Mouse (Mus musculus): ENCODE data around the gene Gm42420. TPM values are rescaled to one million over a fixed set of nuclear protein-coding genes. Genes with fewer than 3 reads are reported as not detected.

Gene Gm42420
- polyA plus RNA-seq, 1 experiment from 2014 or later = 2.2 TPM

- ATAC-seq (no peak), DNase-seq (ENCODE audit: low read depth, low spot score) (no peak)
- in situ Hi-C loops (cut with MboI; ENCODE audit: low pct_unique_long_range_greater_than_20kb) = no loop called here
- ChIA-PET POLR2A (interaction anchor here (0.6 kb wide), 1 partner anchor 61 kb away, joined by 3 read pairs; no protein-coding TSS in a partner anchor), CTCF (interaction anchor here (5.6 kb wide), 1 partner anchor 108 kb away, joined by 22 read pairs; no protein-coding TSS in a partner anchor)
- TF ChIP-seq CTCF (IDR thresholded peaks at IDR 0.05) = no peak
- H3K27me3 ChIP-seq = no peaks in the 10 kb centered on the region
Measured at GRCm38 (mm10) chr6:39570426-39570825, 15.1 kb upstream of the Gm42420 start.

GRCm38 (mm10) chr6:39573791-39574554, 11.6 kb upstream of the Gm42420 start, which contains the start of gene Adck2:
Gene Adck2 (plus strand): TSS chr6:39573873.
- TF ChIP-seq CTCF (IDR thresholded peaks at IDR 0.05) = peak; percentile 81
- ATAC-seq = peak; percentile 98
- ChIA-PET POLR2A (interaction anchor here (0.6 to 1.8 kb wide), 5 partner anchors 11 to 110 kb away, joined by 3 to 7 read pairs (median 3); no protein-coding TSS in a partner anchor), CTCF (interaction anchor here (1.1 to 2.4 kb wide), 4 partner anchors 12 to 111 kb away, joined by 3 to 8 read pairs (median 3); partner anchors contain the start of gene Gm42420)
- no peaks in the 10 kb centered on the region for H3K27me3 ChIP-seq
- no peak for DNase-seq (ENCODE audit: low read depth, low spot score)
- in situ Hi-C loops (cut with MboI; ENCODE audit: low pct_unique_long_range_greater_than_20kb) = no loop called here

- CTCF ChIA-PET = interaction anchor here (1.3 to 2.4 kb wide), 3 partner anchors 11 to 112 kb away, joined by 3 to 8 read pairs (median 3); partner anchors contain the start of gene Gm42420
- DNase-seq (ENCODE audit: low read depth, low spot score) (no peak), ATAC-seq (no peak)
- TF ChIP-seq CTCF (IDR thresholded peaks at IDR 0.05) = no peak
- H3K27me3 ChIP-seq = no peaks in the 10 kb centered on the region
- in situ Hi-C loops (cut with MboI; ENCODE audit: low pct_unique_long_range_greater_than_20kb) = no loop called here
- POLR2A ChIA-PET = interaction anchor here (1.8 kb wide), 1 partner anchor 15 kb away, joined by 7 read pairs; no protein-coding TSS in a partner anchor
Measured at GRCm38 (mm10) chr6:39574555-39574869, 11.0 kb upstream of the Gm42420 start.

- in situ Hi-C loops (cut with MboI; ENCODE audit: low pct_unique_long_range_greater_than_20kb) = no loop called here
- no peak for DNase-seq (ENCODE audit: low read depth, low spot score)
Measured at GRCm38 (mm10) chr6:39574951-39575350, 10.6 kb upstream of the Gm42420 start.

GRCm38 (mm10) chr6:39579552-39579951, 6.0 kb upstream of the Gm42420 start:
- in situ Hi-C loops (cut with MboI; ENCODE audit: low pct_unique_long_range_greater_than_20kb) = no loop called here
- ChIA-PET CTCF (no interaction called here), POLR2A (interaction anchor here (1.9 kb wide), 1 partner anchor 13 kb away, joined by 4 read pairs; the partner anchor contains the start of gene Ndufb2)
- H3K27me3 ChIP-seq = no peaks in the 10 kb centered on the region
- DNase-seq (ENCODE audit: low read depth, low spot score) (no peak), ATAC-seq (no peak)
- no peak for TF ChIP-seq CTCF (IDR thresholded peaks at IDR 0.05)

More at GRCm38 (mm10) chr6:39574951-39575350, 10.6 kb upstream of the Gm42420 start:
- no peak for ATAC-seq
- H3K27me3 ChIP-seq = no peaks in the 10 kb centered on the region
- TF ChIP-seq CTCF (IDR thresholded peaks at IDR 0.05) = no peak
- POLR2A ChIA-PET = no interaction called here
- CTCF ChIA-PET = interaction anchor here (1.3 to 2.4 kb wide), 2 partner anchors 11 to 20 kb away, joined by 3 to 8 read pairs; partner anchors contain the start of gene Gm42420

GRCm38 (mm10) chr6:39580558-39580957, 5.0 kb upstream of the Gm42420 start:
- in situ Hi-C loops (cut with MboI; ENCODE audit: low pct_unique_long_range_greater_than_20kb) = no loop called here

GRCm38 (mm10) chr6:39581087-39581784, 4.3 kb upstream of the Gm42420 start:
- in situ Hi-C loops (cut with MboI; ENCODE audit: low pct_unique_long_range_greater_than_20kb) = no loop called here
- POLR2A ChIA-PET = interaction anchor here (1.9 kb wide), 1 partner anchor 11 kb away, joined by 4 read pairs; the partner anchor contains the start of gene Ndufb2
- no peak for TF ChIP-seq CTCF (IDR thresholded peaks at IDR 0.05)
- DNase-seq (ENCODE audit: low read depth, low spot score) = no peak
- no peaks in the 10 kb centered on the region for H3K27me3 ChIP-seq
- CTCF ChIA-PET = interaction anchor here (1.0 to 1.4 kb wide), 3 partner anchors 12 to 119 kb away, joined by 3 to 5 read pairs (median 3); no protein-coding TSS in a partner anchor
- no peak for ATAC-seq

More at GRCm38 (mm10) chr6:39580558-39580957, 5.0 kb upstream of the Gm42420 start:
- H3K27me3 ChIP-seq = no peaks in the 10 kb centered on the region
- ATAC-seq (no peak), DNase-seq (ENCODE audit: low read depth, low spot score) (no peak)
- no peak for TF ChIP-seq CTCF (IDR thresholded peaks at IDR 0.05)
- POLR2A ChIA-PET = interaction anchor here (0.6 to 1.9 kb wide), 2 partner anchors 12 to 16 kb away, joined by 4 to 5 read pairs; partner anchors contain the start of gene Ndufb2
- CTCF ChIA-PET = interaction anchor here (1.0 to 1.4 kb wide), 2 partner anchors 13 to 118 kb away, joined by 3 to 5 read pairs; no protein-coding TSS in a partner anchor

GRCm38 (mm10) chr6:39591481-39591880, 5.9 kb downstream of the Gm42420 start:
- no peak for TF ChIP-seq CTCF (IDR thresholded peaks at IDR 0.05)
- ChIA-PET CTCF (interaction anchor here (1.0 kb wide), 1 partner anchor 13 kb away, joined by 3 read pairs; no protein-coding TSS in a partner anchor), POLR2A (interaction anchor here (1.0 to 1.1 kb wide), 2 partner anchors 11 to 190 kb away, joined by 3 to 4 read pairs; no protein-coding TSS in a partner anchor)
- H3K27me3 ChIP-seq = no peaks in the 10 kb centered on the region
- DNase-seq (ENCODE audit: low read depth, low spot score) (no peak), ATAC-seq (no peak)
- in situ Hi-C loops (cut with MboI; ENCODE audit: low pct_unique_long_range_greater_than_20kb) = no loop called here

GRCm38 (mm10) chr6:39592401-39593214, 7.1 kb downstream of the Gm42420 start, which contains the start of gene Ndufb2:
Gene Ndufb2 (plus strand): TSS chr6:39592574.
- no peak for TF ChIP-seq CTCF (IDR thresholded peaks at IDR 0.05)
- DNase-seq (ENCODE audit: low read depth, low spot score) (peak; percentile 66), ATAC-seq (peak; percentile 97)
- no peaks in the 10 kb centered on the region for H3K27me3 ChIP-seq
- in situ Hi-C loops (cut with MboI; ENCODE audit: low pct_unique_long_range_greater_than_20kb) = no loop called here
- ChIA-PET CTCF (no interaction called here), POLR2A (interaction anchor here (1.1 kb wide), 2 partner anchors 10 to 12 kb away, joined by 3 to 4 read pairs; no protein-coding TSS in a partner anchor)
